Mouse (Mus musculus) liver, adult 2 months (tissue): ENCODE results near the gene C530025M09Rik.

ENCODE experiments used
- CTCF ChIP-seq: fragments of 200-500 bp; IDR thresholded peaks from 2 replicates; pipeline ENCODE4 v1.5.1; 2011; ENCODE audit warnings: low read depth, low read length, control low read depth
- POLR2A ChIP-seq: fragments of 200-500 bp; IDR thresholded peaks from 2 replicates; pipeline ENCODE4 v1.6.1; 2011; ENCODE audit warnings: low read length, control low read depth; ENCODE audit not compliant: insufficient read depth; ENCODE audit errors: extremely low read depth

DNA sequence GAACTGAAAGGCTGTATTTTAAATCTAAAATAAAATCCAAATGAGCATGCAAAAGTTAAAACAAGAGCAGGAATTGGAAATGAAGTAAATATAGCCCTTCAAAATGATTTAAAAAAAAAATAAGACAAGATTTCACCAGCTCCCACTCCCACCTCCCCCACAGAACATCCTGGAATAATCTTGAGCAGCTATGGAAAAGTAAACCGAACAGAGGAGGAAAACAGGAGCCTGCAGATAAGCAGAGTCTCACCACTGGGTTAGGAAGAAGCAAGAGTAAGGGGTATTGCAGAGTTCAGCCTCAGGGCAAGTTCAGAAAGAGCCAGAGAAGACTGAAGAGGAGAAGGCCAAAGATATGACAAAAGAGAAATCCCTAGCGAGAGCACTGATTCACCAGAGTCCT lies 46.9 kb upstream of the C530025M09Rik start:
- TF ChIP-seq POLR2A (no peak), CTCF (no peak)
